Mouse (Mus musculus): Measurements from ENCODE around the gene Lmna. TPM values are rescaled to one million over a fixed set of nuclear protein-coding genes. Genes with fewer than 3 reads are reported as not detected.

Gene Lmna
- total RNA-seq, 2 experiments from 2014 or later = 125 to 161 TPM

- no peak for DNase-seq
- intact Hi-C loops (cut with DNase I; ENCODE audit: low total_unique reads) = no loop called here
Observed at GRCm38 (mm10) chr3:88456313-88456712, 53.4 kb downstream of the Lmna start.

- intact Hi-C loops (cut with DNase I; ENCODE audit: low total_unique reads) = no loop called here
- no peak for DNase-seq
Observed at GRCm38 (mm10) chr3:88455588-88456264, 54.0 kb downstream of the Lmna start.

- intact Hi-C loops (cut with DNase I; ENCODE audit: low total_unique reads) = no loop called here
Observed at GRCm38 (mm10) chr3:88454762-88455587, 54.8 kb downstream of the Lmna start.

GRCm38 (mm10) chr3:88453986-88454385 is 55.8 kb downstream of the Lmna start:
- DNase-seq = no peak
- intact Hi-C loops (cut with DNase I; ENCODE audit: low total_unique reads) = no loop called here

More at GRCm38 (mm10) chr3:88454762-88455587, 54.8 kb downstream of the Lmna start:
- DNase-seq = no peak

- DNase-seq = no peak
- intact Hi-C loops (cut with DNase I; ENCODE audit: low total_unique reads) = no loop called here
Observed at GRCm38 (mm10) chr3:88453369-88453768, 56.4 kb downstream of the Lmna start.

- DNase-seq = no peak
- intact Hi-C loops (cut with DNase I; ENCODE audit: low total_unique reads) = no loop called here
Observed at GRCm38 (mm10) chr3:88452716-88453115, 57.0 kb downstream of the Lmna start.

GRCm38 (mm10) chr3:88452246-88452645 is 57.5 kb downstream of the Lmna start:
- no peak for DNase-seq
- intact Hi-C loops (cut with DNase I; ENCODE audit: low total_unique reads) = no loop called here

GRCm38 (mm10) chr3:88450379-88451131 is 59.2 kb downstream of the Lmna start:
- intact Hi-C loops (cut with DNase I; ENCODE audit: low total_unique reads) = no loop called here
- DNase-seq = no peak

GRCm38 (mm10) chr3:88449395-88450023 is 60.2 kb downstream of the Lmna start:
- peak; percentile 36 for DNase-seq
- intact Hi-C loops (cut with DNase I; ENCODE audit: low total_unique reads) = no loop called here

GRCm38 (mm10) chr3:88448443-88448842 is 61.3 kb downstream of the Lmna start:
- DNase-seq = no peak
- intact Hi-C loops (cut with DNase I; ENCODE audit: low total_unique reads) = no loop called here

GRCm38 (mm10) chr3:88447676-88448183 is 62.0 kb downstream of the Lmna start:
- no peak for DNase-seq
- intact Hi-C loops (cut with DNase I; ENCODE audit: low total_unique reads) = no loop called here

GRCm38 (mm10) chr3:88446471-88447123 is 63.2 kb downstream of the Lmna start:
- no peak for DNase-seq
- intact Hi-C loops (cut with DNase I; ENCODE audit: low total_unique reads) = no loop called here

GRCm38 (mm10) chr3:88442888-88443287 is 66.9 kb downstream of the Lmna start:
- DNase-seq = no peak
- intact Hi-C loops (cut with DNase I; ENCODE audit: low total_unique reads) = no loop called here

- intact Hi-C loops (cut with DNase I; ENCODE audit: low total_unique reads) = no loop called here
Observed at GRCm38 (mm10) chr3:88442488-88442887, 67.3 kb downstream of the Lmna start.

GRCm38 (mm10) chr3:88440500-88441381 is 69.0 kb downstream of the Lmna start:
- no peak for DNase-seq
- intact Hi-C loops (cut with DNase I; ENCODE audit: low total_unique reads) = no loop called here

More at GRCm38 (mm10) chr3:88442488-88442887, 67.3 kb downstream of the Lmna start:
- DNase-seq = no peak

- intact Hi-C loops (cut with DNase I; ENCODE audit: low total_unique reads) = loop anchor here (5.0 kb wide), 1 partner anchor 33 kb away; no protein-coding TSS in a partner anchor
Observed at GRCm38 (mm10) chr3:88439582-88439981, 70.2 kb downstream of the Lmna start.

GRCm38 (mm10) chr3:88437454-88437853 is 72.3 kb downstream of the Lmna start:
- no peak for DNase-seq
- intact Hi-C loops (cut with DNase I; ENCODE audit: low total_unique reads) = loop anchor here (5.0 kb wide), 1 partner anchor 35 kb away; no protein-coding TSS in a partner anchor

More at GRCm38 (mm10) chr3:88439582-88439981, 70.2 kb downstream of the Lmna start:
- no peak for DNase-seq

All from gastrocnemius, postnatal 14 days (tissue).